Mouse (Mus musculus) neural tube, embryonic 11.5 days (tissue): ENCODE data around the gene Ankrd44. TPM values are rescaled to one million over a fixed set of nuclear protein-coding genes. Genes with fewer than 3 reads are reported as not detected.
A peak's percentile ranks its signal among the peaks of the same experiment; 100 is the strongest.

Source experiments
- ATAC-seq: fragments of 200-750 bp; cut with Nextera tagmentation; 2 replicates; pipeline ENCODE4 v1.8.0; 2017; ENCODE audit warnings: moderate number of reproducible peaks, mild to moderate bottlenecking, moderate TSS enrichment, moderate library complexity; ENCODE audit not compliant: insufficient read depth, low FRiP score, low TSS enrichment
- DNase-seq: peaks from one replicate; pipeline ENCODE4 v3.0.0-alpha.2; 2015; ENCODE audit warnings: low spot score
- H3K27ac ChIP-seq: fragments of 300-500 bp; sonication (generic); 2 replicates; pipeline ENCODE4 v1.5.1; 2014; ENCODE audit warnings: low read depth, mild to moderate bottlenecking, low read length
- H3K27me3 ChIP-seq: fragments of 300-500 bp; sonication (generic); 2 replicates; pipeline ENCODE4 v1.6.1; 2014; ENCODE audit warnings: mild to moderate bottlenecking, low read length, mixed read lengths; ENCODE audit not compliant: control insufficient read depth, insufficient read depth
- H3K36me3 ChIP-seq: fragments of 300-500 bp; sonication (generic); 2 replicates; pipeline ENCODE4 v1.6.1; 2014; ENCODE audit warnings: mild to moderate bottlenecking, low read length, moderate library complexity, mixed read lengths; ENCODE audit not compliant: control insufficient read depth, insufficient read depth
- H3K4me1 ChIP-seq: fragments of 300-500 bp; sonication (generic); 2 replicates; pipeline ENCODE4 v1.6.1; 2014; ENCODE audit warnings: low read length, mixed read lengths; ENCODE audit not compliant: control insufficient read depth, insufficient read depth
- H3K4me2 ChIP-seq: fragments of 300-500 bp; sonication (generic); 2 replicates; pipeline ENCODE4 v1.6.1; 2014; ENCODE audit warnings: low read depth, mild to moderate bottlenecking, moderate library complexity
- H3K4me3 ChIP-seq: fragments of 300-500 bp; sonication (generic); 2 replicates; pipeline ENCODE4 v1.5.1; 2014; ENCODE audit warnings: low read depth, low read length
- H3K9ac ChIP-seq: fragments of 300-500 bp; sonication (generic); 2 replicates; pipeline ENCODE4 v1.6.1; 2014; ENCODE audit warnings: mild to moderate bottlenecking, low read length
- H3K9me3 ChIP-seq: fragments of 300-500 bp; sonication (generic); 2 replicates; pipeline ENCODE4 v1.6.1; 2016; ENCODE audit warnings: low read length; ENCODE audit not compliant: control insufficient read depth
- WGBS: fragments of 180-500 bp; shearing (Covaris S2); extraction: QIAGEN DNeasy Blood & Tissue Kit; methylation state at CpG from one replicate; pipeline ENCODE4 v1.1.7; 2014; 5-methylcytosine and 5-hydroxymethylcytosine counted together
- polyA plus RNA-seq: library from polyadenylated mRNA; unstranded; fragments of >200 nt; fragmentation: Nextera tagmentation; extraction: Ambion mirVana; gene quantifications from 2 replicates; pipeline ENCODE4 v1.2.1, GENCODE M21; 2014

The Ankrd44 gene
- polyA plus RNA-seq, 1 experiment from 2014 or later: 13.3 TPM

DNA sequence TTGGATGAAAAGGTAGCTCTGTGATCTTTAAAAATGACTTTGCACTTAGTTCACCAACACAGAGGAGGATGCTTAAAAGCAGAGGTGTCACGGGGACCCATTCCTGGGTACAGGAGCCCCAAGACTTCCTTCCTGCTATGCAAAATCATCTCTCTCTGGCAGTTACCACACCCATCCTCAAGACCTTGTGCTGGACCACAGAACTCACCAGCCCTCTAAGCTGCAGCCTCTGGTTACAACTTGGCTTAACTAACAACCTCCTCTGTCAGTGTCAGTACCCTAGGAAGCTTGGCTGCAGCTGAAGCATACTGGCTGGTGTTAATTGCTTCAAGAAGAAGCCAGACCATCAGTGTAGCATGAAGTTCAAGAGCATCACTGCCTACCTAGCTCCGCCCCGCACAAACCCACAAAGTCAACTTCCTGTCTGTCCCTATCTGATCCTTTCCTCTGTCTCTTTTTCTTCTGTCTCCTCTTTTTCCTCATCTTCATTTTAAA is 12.8 kb downstream of the Ankrd44 start:
- no peak overlapping the region for H3K9ac ChIP-seq
- DNase-seq (no peak), ATAC-seq (no peak)
- H3K27ac ChIP-seq: no peak overlapping the region
- H3K36me3 ChIP-seq: no peaks in the 10 kb centered on the region
- no peaks in the 10 kb centered on the region for H3K9me3 ChIP-seq
- no peak overlapping the region for H3K4me3 ChIP-seq
- H3K4me2 ChIP-seq: no peak overlapping the region
- 85% methylated on average over 3 of the region's 3 CpGs for WGBS
- H3K4me1 ChIP-seq: no peaks in the 10 kb centered on the region
- no peaks in the 10 kb centered on the region for H3K27me3 ChIP-seq

- H3K36me3 ChIP-seq: no peaks in the 10 kb centered on the region
- H3K27ac ChIP-seq: no peak overlapping the region
- no peak overlapping the region for H3K9ac ChIP-seq
- no peaks in the 10 kb centered on the region for H3K4me1 ChIP-seq
- no peaks in the 10 kb centered on the region for H3K27me3 ChIP-seq
- H3K9me3 ChIP-seq: no peaks in the 10 kb centered on the region
- no peak overlapping the region for H3K4me3 ChIP-seq
- no peak overlapping the region for H3K4me2 ChIP-seq
- no peak for ATAC-seq
- no peak for DNase-seq
Observed at GRCm38 (mm10) chr1:54913063-54913335, 13.2 kb downstream of the Ankrd44 start.

DNA sequence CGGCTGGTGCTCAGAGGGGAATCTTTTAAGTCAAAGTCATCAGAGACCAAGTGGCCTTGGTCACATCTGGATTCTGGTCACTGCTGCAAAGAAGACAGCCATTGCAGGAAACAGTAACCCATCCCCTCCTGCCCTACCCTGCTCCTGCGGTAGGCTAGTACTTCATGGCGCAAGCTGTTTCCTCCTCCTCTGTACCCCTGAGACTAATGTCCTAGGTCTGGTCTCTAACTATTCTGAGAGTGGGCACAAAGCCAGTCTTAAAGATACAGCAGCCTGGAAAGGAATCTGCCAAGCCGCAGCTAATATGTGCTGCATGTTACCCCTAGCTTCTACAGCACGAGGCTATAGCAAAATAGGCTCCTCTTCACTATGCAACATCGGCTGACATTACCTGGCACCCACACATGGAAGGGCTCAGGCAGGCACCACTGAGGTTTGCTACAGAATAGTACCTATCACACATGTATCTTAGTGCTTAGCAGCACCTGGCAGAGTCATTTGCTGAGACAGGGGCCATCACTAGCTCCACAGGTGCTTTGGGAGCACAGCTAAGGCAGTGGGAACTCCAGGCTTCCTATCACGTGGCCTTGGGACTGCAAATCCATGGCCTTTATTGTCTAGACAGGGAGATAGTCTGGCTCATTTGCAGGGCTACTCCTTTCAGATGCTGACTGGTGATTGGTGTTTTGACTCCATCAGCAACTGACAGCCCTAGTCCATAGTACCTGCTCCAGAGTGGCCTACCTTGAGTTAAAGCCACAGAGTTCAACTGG is 13.7 kb downstream of the Ankrd44 start:
- ATAC-seq (no peak), DNase-seq (no peak)
- Histone ChIP-seq H3K4me1 (no peaks in the 10 kb centered on the region), H3K4me3 (no peak overlapping the region), H3K27ac (no peak overlapping the region), H3K9me3 (no peaks in the 10 kb centered on the region), H3K4me2 (no peak overlapping the region), H3K27me3 (no peaks in the 10 kb centered on the region), H3K9ac (no peak overlapping the region), H3K36me3 (no peaks in the 10 kb centered on the region)
- 80% methylated on average over 7 of the region's 7 CpGs for WGBS

GRCm38 (mm10) chr1:54911256-54911610 is 15.0 kb downstream of the Ankrd44 start:
- Histone ChIP-seq H3K4me1 (peaks cover 2% of the 10 kb centered on the region; the same call in 1 of the 2 replicates), H3K4me3 (no peak overlapping the region), H3K4me2 (no peak overlapping the region), H3K9ac (no peak overlapping the region), H3K36me3 (no peaks in the 10 kb centered on the region), H3K9me3 (no peaks in the 10 kb centered on the region), H3K27ac (no peak overlapping the region), H3K27me3 (no peaks in the 10 kb centered on the region)
- no peak for DNase-seq
- WGBS: 89% methylated on average over 1 of the region's 1 CpGs
- ATAC-seq: no peak

DNA sequence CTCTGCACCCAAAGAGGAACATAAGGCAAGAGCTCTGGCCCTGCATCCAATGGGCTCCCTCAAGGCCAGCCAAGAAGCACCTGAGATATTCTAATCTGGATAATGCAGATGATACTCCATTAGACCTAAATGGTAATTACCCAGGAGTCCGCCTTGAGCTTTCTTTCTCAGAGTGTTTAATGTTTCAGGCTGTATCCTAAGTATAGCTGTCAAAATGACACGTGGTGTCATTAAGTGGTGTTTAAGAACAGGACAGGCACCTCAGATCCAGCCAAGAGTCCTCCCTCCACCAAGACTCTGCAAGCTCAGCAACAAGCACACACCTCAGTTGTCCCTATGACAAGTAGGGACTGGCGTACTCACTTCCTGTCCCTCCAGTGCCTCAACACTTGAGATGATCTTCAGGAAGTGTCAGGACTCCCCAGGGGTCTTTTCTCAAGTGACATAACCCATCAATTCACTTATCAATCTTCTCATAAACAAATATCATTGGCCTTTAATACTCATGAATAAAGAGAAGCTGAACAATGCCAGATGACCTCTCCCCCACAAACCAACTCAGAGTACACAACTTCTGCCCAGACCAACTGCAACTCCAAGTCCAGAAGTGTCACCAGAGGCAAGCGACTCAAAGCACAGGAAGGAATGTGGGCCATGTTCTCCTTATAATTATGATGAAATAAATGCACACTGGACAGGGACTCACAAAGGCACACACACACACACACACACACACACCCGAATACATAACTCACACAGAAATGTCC is 15.5 kb downstream of the Ankrd44 start:
- H3K4me2 ChIP-seq: no peak overlapping the region
- ATAC-seq (no peak), DNase-seq (no peak)
- no peak overlapping the region for H3K4me3 ChIP-seq
- 83% methylated on average over 5 of the region's 5 CpGs for WGBS
- no peak overlapping the region for H3K9ac ChIP-seq
- H3K27ac ChIP-seq: no peak overlapping the region
- no peaks in the 10 kb centered on the region for H3K27me3 ChIP-seq
- no peaks in the 10 kb centered on the region for H3K36me3 ChIP-seq
- H3K9me3 ChIP-seq: no peaks in the 10 kb centered on the region
- H3K4me1 ChIP-seq: peaks cover 2% of the 10 kb centered on the region; the same call in 1 of the 2 replicates

GRCm38 (mm10) chr1:54908786-54909185 is 17.4 kb downstream of the Ankrd44 start:
- Histone ChIP-seq H3K4me1 (peaks cover 2% of the 10 kb centered on the region; the same call in 1 of the 2 replicates), H3K27me3 (no peaks in the 10 kb centered on the region), H3K9ac (no peak overlapping the region), H3K9me3 (no peaks in the 10 kb centered on the region), H3K36me3 (no peaks in the 10 kb centered on the region), H3K4me3 (no peak overlapping the region), H3K27ac (no peak overlapping the region), H3K4me2 (no peak overlapping the region)
- ATAC-seq: no peak
- no peak for DNase-seq
- 78% methylated on average over 3 of the region's 3 CpGs for WGBS

DNA sequence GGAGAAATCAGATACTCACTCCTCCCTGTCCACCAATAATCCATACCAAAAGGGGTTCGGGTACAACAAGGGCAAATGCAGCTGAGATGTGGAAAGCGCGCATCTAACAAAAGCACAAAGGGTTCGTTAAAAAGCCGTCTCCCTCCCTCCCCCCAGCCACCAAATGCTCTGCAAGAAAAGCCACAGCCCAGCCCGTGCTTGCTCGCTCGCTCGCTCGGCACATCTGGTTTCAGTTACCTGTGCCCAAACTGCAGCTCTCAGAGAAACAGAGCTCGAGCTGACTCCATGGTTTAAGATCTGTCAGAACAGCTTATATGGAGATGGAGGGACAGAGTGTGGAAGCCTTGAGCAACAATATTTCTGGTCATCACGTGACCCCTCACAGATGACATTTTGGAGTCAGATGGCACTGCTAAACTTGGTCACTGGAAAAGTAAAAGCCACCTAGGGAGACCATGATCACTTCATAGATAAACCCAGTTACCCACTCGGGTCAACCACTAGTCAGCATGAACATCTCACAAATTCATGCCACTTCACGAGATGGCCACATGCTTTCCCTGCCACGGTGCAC is 19.0 kb downstream of the Ankrd44 start:
- no peak overlapping the region for H3K27ac ChIP-seq
- H3K27me3 ChIP-seq: no peaks in the 10 kb centered on the region
- H3K4me1 ChIP-seq: peaks cover 2% of the 10 kb centered on the region; the same call in 1 of the 2 replicates
- no peak overlapping the region for H3K4me2 ChIP-seq
- no peak overlapping the region for H3K4me3 ChIP-seq
- H3K9ac ChIP-seq: no peak overlapping the region
- H3K36me3 ChIP-seq: no peaks in the 10 kb centered on the region
- no peaks in the 10 kb centered on the region for H3K9me3 ChIP-seq
- DNase-seq (peak; percentile 54), ATAC-seq (no peak)
- WGBS: 58% methylated on average over 15 of the region's 15 CpGs

DNA sequence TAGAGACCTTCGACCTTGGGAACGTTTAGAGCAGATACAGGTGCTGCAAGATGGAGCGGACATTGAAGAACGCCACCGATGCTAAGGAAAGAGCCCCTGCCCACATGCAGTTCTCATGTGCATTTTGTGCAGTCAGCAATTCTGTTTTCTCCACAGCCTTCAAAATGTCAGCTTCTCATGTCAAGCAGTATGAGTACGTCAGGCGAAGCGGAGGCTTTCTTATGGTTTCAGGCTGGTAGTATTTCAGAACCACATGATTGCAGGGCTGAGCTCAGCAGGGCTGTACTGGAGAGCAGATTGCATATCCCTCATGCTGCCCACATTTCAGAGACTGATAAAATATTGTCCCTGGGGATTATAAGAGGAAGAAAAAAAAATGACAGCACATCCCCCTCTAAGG is 19.9 kb downstream of the Ankrd44 start:
- Histone ChIP-seq H3K27me3 (no peaks in the 10 kb centered on the region), H3K4me2 (no peak overlapping the region), H3K36me3 (no peaks in the 10 kb centered on the region), H3K4me1 (peaks cover 2% of the 10 kb centered on the region; the same call in 1 of the 2 replicates), H3K27ac (no peak overlapping the region), H3K9ac (no peak overlapping the region), H3K9me3 (no peaks in the 10 kb centered on the region), H3K4me3 (no peak overlapping the region)
- ATAC-seq: no peak
- DNase-seq: no peak
- 73% methylated on average over 8 of the region's 8 CpGs for WGBS
